Mouse (Mus musculus) 3134 (cell line): ENCODE measurements at regions not wholly inside any gene's neighbourhood (a gene's known extent, or its start where the extent isn't known, plus 50 kb on each side); places are given as distances from the start of the nearest gene placed in this dataset.
A peak's percentile ranks its signal among the peaks of the same experiment; 100 is the strongest.

Experiments
- DNase-seq: peaks from one replicate; pipeline ENCODE4 v3.0.0-alpha.2; 2011; ENCODE audit warnings: low spot score; ENCODE audit not compliant: insufficient read length; ENCODE audit errors: extremely low read depth

DNA sequence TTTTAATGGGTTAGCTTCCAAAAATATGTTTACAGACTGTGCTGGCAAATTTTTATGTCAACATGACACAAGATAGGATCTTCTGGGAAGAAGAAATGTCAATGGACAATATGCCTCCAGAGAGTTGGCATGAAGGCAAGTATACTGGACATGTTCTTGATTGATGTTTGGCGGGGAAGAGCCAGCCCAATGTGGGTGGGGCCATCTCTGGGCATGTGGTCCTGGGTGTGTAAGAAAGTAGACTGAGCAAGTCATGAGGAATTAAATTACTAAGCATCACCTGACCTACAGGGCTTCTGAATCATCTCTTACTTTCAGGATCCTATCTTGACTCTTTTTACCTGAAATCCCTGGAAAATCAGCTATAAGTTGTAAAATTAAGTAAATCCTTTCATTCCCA lies 525.0 kb upstream of the Grm7 start:
- DNase-seq = peak; percentile 81

DNA sequence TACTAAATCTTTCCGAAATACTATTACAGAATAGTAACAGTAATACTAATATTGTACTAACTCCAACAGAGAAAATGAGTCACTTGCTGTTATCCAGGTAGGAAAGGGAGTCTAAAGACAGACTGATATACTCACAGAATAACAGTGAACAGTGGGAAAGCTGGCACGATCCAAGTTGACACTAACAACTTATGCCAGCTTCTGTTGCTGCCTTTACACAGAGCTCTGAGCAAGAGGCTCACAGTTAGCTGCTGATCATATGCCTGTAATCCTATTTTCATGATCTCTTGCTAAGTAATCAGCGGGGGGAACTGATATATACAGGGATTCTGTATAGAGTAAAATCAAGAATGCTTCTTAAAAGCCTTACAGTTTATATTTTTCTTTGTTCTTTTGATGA lies 513.1 kb upstream of the Grm7 start:
- no peak for DNase-seq

DNA sequence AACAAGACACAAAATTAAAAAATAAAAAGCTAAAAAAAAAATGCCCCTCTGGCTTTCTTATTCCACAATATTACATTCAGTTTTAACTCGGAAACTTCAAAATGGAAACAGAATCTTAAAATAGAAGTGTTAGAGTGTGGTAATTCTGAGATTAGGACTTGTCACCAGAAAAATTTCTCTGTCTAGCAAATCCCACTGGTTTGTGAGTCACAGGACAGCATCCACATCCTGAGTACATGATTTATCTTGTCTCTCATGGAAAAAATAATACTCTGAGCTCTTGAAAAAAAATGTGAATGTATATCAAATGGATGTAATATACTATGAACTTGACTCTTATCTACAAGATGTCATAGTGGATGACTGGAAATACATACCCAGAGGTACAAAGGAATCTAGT lies 511.8 kb upstream of the Grm7 start:
- no peak for DNase-seq

DNA sequence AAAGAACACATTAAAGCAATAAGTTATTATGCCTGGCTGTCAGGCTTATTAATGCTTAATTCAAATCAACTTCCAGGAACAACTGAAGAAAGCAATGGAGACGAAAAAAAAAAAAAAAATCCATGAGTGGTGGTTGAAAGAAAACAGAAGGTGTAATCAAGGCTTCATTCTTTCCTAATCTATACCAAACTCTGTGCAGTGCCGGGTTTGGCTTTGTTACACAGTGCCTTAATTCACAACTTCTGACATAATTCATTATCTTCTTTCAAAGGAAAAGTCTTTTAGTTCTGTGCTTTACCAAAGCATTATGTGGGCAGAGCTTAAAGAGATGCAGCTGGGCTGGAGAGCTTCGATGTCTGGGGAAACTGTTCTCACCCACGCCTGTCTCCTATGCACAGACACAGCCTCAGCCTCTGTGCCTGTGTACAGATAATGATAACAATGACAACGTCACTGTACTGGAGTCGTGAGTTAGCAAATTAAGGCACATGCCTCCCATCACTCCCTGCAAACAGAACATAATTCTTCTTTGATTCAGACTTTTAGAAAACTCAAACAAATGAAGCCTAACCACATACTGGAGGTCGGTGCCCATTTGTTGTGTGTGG lies 508.2 kb upstream of the Grm7 start:
- no peak for DNase-seq

DNA sequence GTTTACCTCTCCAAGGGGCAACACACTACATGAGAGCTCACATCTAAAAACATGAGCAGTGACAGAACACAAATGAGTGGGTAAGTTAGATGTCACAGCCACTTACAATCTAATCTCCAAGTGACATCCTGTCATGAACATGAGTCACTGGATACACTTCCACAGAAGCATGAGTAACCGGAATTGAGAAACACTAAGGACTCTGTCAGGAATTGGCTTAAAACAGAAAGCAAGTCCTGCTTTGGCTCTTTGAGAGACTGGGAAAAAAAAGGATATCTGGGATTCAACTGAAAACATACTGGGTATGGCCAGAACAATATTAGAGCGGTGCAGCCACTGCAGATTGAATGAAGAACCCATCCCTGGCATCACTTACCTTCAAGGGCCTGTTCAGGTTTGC lies 506.0 kb upstream of the Grm7 start:
- peak; percentile 61 for DNase-seq

DNA sequence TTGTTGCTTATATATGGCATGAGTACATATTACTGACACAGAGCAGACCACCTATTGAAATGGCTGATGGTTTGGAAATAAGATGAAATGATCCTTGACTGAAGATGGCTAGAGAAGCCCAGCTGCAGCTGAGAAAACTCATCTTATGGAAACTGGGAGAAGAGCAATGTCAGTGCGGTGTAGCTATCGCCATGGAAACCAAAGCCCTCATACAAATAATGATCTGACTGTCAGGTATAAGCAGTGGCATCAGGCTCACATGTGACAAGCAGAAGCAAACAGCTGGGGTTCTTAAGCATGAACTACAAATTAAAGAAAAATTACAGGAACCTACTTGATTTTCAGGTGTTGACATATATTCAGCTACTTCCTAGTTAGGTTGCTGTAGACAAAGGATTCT lies 476.8 kb upstream of the Grm7 start:
- no peak for DNase-seq

DNA sequence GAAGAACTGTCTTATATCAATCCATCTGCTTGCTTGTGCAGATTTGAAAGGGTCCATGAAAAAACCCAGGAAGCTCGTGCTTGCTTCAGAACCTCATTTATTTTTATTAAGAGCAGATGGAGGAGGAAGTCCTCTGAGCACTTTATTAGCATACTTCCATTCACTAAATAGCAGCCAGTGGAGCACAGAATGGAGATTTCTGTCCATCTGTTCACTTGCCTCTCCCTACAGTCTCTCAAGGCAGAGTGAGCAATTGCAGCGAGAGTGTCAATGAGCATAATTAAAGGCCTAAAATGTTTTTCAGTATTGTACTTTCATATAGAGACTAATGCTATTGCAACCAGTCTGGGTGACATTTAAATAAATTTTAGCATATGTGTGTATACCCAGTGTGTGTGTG lies 439.4 kb upstream of the Grm7 start:
- DNase-seq = no peak

DNA sequence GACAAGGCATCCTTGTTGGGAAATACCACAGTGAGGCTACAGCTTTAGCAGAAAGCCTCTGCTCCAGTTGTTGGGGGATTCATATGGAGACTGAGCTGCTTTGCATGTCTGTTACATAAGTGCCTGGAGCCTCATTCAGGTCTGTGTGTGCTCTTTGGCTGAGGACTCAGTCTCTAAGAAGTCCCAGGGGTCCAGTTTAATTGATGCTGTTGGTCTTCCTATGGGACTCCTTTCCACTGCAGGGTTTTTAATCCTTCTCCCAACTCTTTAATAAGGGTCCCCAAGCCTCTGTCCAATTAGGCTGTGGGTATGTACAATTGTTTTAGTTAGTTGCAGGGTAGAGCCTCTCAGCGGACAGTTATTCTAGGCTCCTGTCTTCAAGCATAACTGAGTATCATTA lies 436.6 kb upstream of the Grm7 start:
- no peak for DNase-seq

DNA sequence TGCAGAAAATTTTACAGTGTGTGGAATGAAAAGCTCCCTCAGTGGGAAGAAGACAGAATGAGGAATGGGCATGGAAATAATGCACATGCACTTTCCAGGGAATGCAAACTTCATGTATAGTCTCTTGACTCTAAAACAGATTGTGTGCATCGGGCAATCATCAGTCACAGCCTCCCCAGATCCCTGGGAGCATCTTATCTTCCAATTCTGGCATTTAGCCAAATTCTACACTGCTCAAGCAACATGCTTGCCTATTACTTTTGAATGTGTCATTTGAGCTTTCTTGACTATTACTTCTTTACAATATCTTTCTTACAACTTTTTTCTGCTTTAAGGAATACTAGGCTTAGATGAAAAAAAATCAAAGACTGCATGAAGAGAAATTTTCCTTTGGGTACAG lies 397.9 kb upstream of the Grm7 start:
- DNase-seq = no peak

DNA sequence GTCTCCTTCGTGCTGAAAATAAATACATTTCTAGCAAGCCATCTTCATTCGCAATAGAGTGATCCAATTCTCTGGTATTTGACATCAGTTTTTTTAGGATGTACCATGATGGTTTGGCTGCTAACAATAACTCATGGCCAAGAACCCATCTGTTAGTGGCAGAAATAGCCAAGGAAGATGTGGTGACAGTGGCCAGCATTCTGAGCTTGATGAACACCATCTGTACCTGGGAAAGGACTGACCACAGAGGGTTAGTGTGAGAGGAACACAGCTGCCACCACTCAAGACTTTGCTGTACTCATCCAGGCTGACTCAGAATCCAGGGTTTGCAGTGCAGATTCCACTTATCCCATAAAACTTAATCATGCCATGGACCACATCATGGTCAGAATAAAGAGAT lies 348.8 kb upstream of the Grm7 start:
- no peak for DNase-seq
